ENCODE assay signal across 9 mouse cellular contexts in the genomic region with DNA sequence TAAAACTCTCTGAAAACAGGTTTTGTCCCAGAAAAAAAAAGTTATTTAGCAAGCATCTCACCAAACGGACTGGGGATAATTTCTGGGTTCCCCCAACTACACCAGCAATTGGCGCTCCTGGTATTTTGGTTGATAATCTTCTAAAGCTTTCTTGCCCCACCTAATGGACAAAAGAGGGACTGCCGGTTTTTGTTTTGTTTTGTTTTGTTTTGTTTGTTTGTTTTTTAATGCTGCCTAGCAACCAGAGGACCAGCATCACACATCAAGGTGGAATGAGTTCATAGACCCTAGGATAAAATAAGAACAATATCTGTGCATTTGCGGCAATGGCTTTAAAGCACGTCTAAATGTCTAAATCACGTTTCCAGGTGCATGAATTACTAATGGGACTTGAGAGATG. TPM values are rescaled to one million over a fixed set of nuclear protein-coding genes. Genes with fewer than 3 reads are reported as not detected.
DNase-seq lines count a peak whose midpoint lies in the region; ATAC-seq and TF ChIP-seq lines count a peak whose summit lies in the region.
"Had no signal": no experiment of that assay in that cellular context is flagged by ENCODE, and none has a peak within 500 bp of the region (broad histone marks: within the 10 kb centered on the region; RNA-seq: fewer than 3 reads in every experiment).

No protein-coding gene starts in this region.

- ATAC-seq in hematopoietic stem cell, adult 5-6 weeks (replicated peaks in 1 of 2; ENCODE audit: insufficient read depth in 1 of 2, low FRiP score in 2 of 2, low TSS enrichment in 1 of 2, low read depth in 1 of 2, poor library complexity in 2 of 2, severe bottlenecking in 2 of 2) = peak; percentile 46 to 58; a peak in 2 of 4 replicates

- peak; percentile 16 for DNase-seq in layer of hippocampus, adult 11-12 months (ENCODE audit: low spot score)
- DNase-seq in layer of hippocampus, postnatal 14 days (ENCODE audit: low spot score in 2 of 2) = no peak
- peak; percentile 73 for DNase-seq in CD4-positive helper T cell, adult 2 months (ENCODE audit: low read depth, low spot score)
- DNase-seq in ES-E14 (ENCODE audit: low read depth, low spot score) = peak; percentile 40
- no peak for DNase-seq in spleen, postnatal 36 days (ENCODE audit: low spot score in 2 of 2)
- DNase-seq in cerebellum, adult 11 months = no peak
- no peak for DNase-seq in neural tube, embryonic 10.5 days (ENCODE audit: extremely low spot score, low spot score)

- no peak overlapping the region for H3K9ac ChIP-seq in ES-E14 (ENCODE audit: insufficient read depth, low read depth, low read length, poor library complexity, severe bottlenecking)
- H3K9ac ChIP-seq: embryonic facial prominence, embryonic 12.5 days had no signal

- no peak overlapping the region for H3K27ac ChIP-seq in ES-E14 (ENCODE audit: insufficient read depth, low read depth, low read length, poor library complexity, severe bottlenecking)
- H3K27ac ChIP-seq: embryonic facial prominence, embryonic 12.5 days had no signal

- no peak overlapping the region for H3K4me3 ChIP-seq in ES-E14 (ENCODE audit: insufficient read depth in 1 of 2, low read depth in 1 of 2, low read length in 2 of 2, poor library complexity in 1 of 2, severe bottlenecking in 1 of 2)
- H3K4me3 ChIP-seq: embryonic facial prominence, embryonic 12.5 days had no signal

- in situ Hi-C loops in ES-E14 (cut with MboI; ENCODE audit: low sequenced_read_pairs in 2 of 2, unreplicated experiment in 2 of 2) = loop anchor here in 1 of 2 experiments (10.0 kb wide), 1 partner anchor 122 kb away; no protein-coding TSS in a partner anchor

- no peaks in the 10 kb centered on the region for H3K36me3 ChIP-seq in ES-E14 (ENCODE audit: control insufficient read depth, insufficient read depth, low read length, poor library complexity, severe bottlenecking)
- H3K36me3 ChIP-seq: embryonic facial prominence, embryonic 12.5 days had no signal

- no peaks in the 10 kb centered on the region for H3K9me3 ChIP-seq in ES-E14 (ENCODE audit: control insufficient read depth, insufficient read depth, low read depth, low read length)
- H3K9me3 ChIP-seq: embryonic facial prominence, embryonic 12.5 days had no signal

- no peaks in the 10 kb centered on the region for H3K4me1 ChIP-seq in ES-E14 (ENCODE audit: control insufficient read depth in 2 of 2, insufficient read depth in 2 of 2, low read length in 2 of 2, poor library complexity in 1 of 2)
- H3K4me1 ChIP-seq: embryonic facial prominence, embryonic 12.5 days had no signal

TF ChIP-seq in ES-E14, 5 proteins besides CTCF, POLR2A, EP300 and RAD21:
- TF ChIP-seq HCFC1 (IDR thresholded peaks at IDR 0.05; ENCODE audit: borderline replicate concordance, insufficient read depth, low read length) (no peak), ZNF384 (IDR thresholded peaks at IDR 0.05; ENCODE audit: low read depth, low read length) (no peak), CHD2 (IDR thresholded peaks at IDR 0.05; ENCODE audit: low read depth, low read length) (no peak), ZC3H11A (IDR thresholded peaks at IDR 0.05; ENCODE audit: borderline replicate concordance, low read depth, low read length) (no peak), MAFK (IDR thresholded peaks at IDR 0.05; ENCODE audit: insufficient read depth, low read depth, low read length) (no peak)

RNA-seq across cellular contexts. Expression of gene Sh3kbp1, which starts 20.1 kb away (rescaled TPM):
- total RNA-seq in layer of hippocampus, postnatal 14 days (2021) = 10 to 100 TPM; 50.5 to 52.1 TPM
- total RNA-seq in ES-E14 (2012; rRNA removed) = 5.2 and 8.5 TPM in 2 replicates
- 88.6 and 110 TPM in 2 replicates for total RNA-seq in hematopoietic stem cell, adult 5-6 weeks (2017)

Comparison
In these comparisons a context has a peak if more than half of its experiments do, and no peak if none do; other contexts are left out.
1. DNase-seq: peak in layer of hippocampus, adult 11-12 months (single experiment), CD4-positive helper T cell, adult 2 months (single experiment) and ES-E14 (single experiment); none in layer of hippocampus, postnatal 14 days (0 of 2), spleen, postnatal 36 days (0 of 2), cerebellum, adult 11 months (single experiment) and neural tube, embryonic 10.5 days (single experiment).